8 mouse cellular contexts compared by ENCODE assay signal in genomic region chr7:28780067-28780658, GRCm38 (mm10). TPM values are rescaled to one million over a fixed set of nuclear protein-coding genes. Genes with fewer than 3 reads are reported as not detected.
DNase-seq lines count a peak whose midpoint lies in the region; ATAC-seq lines count a peak whose summit lies in the region.

No protein-coding gene starts in this region.

- H3K4me3 ChIP-seq in heart, embryonic 11.5 days (ENCODE audit: low read depth, low read length), result no peak overlapping the region
- H3K4me3 ChIP-seq in limb, embryonic 10.5 days, result no peak overlapping the region
- H3K4me3 ChIP-seq in midbrain, embryonic 13.5 days (replicated peaks), result no peak overlapping the region

- peak; percentile 98 for DNase-seq in heart, adult 11 months
- peak; percentile 81 for DNase-seq in embryo, embryonic 9.5 days (ENCODE audit: extremely low spot score)
- DNase-seq in kidney, adult 18-20 months, result peak; percentile 87
- peak; percentile 90 for DNase-seq in limb, embryonic 10.5 days (ENCODE audit: low spot score)
- DNase-seq in spleen, adult 12 weeks (ENCODE audit: low spot score), result peak; percentile 76

- WGBS in heart, embryonic 11.5 days (ENCODE audit: insufficient replicate concordance), result 45% methylated on average over 6 of the region's 6 CpGs
- WGBS in limb, embryonic 10.5 days, result 50% methylated on average over 6 of the region's 6 CpGs
- 47% methylated on average over 6 of the region's 6 CpGs for WGBS in midbrain, embryonic 13.5 days

- no peak overlapping the region for H3K27ac ChIP-seq in heart, embryonic 11.5 days (ENCODE audit: low read depth, low read length)
- no peak overlapping the region for H3K27ac ChIP-seq in limb, embryonic 10.5 days
- H3K27ac ChIP-seq in midbrain, embryonic 13.5 days, result no peak overlapping the region

- ATAC-seq in heart, embryonic 11.5 days (replicated peaks; ENCODE audit: insufficient number of reproducible peaks, low FRiP score, low TSS enrichment), result no peak
- ATAC-seq in granulocyte monocyte progenitor cell, adult 5-6 weeks (replicated peaks; ENCODE audit: poor library complexity, severe bottlenecking), result peak; percentile 73
- peak; percentile 79 for ATAC-seq in midbrain, embryonic 13.5 days

- H3K36me3 ChIP-seq in heart, embryonic 11.5 days (ENCODE audit: control insufficient read depth, insufficient read depth, low read length), result no peaks in the 10 kb centered on the region; the same call in 1 of the 2 replicates
- H3K36me3 ChIP-seq in limb, embryonic 10.5 days, result peaks cover 40% of the 10 kb centered on the region
- H3K36me3 ChIP-seq in midbrain, embryonic 13.5 days, result peaks cover 40% of the 10 kb centered on the region

- no peak overlapping the region for H3K9ac ChIP-seq in heart, embryonic 11.5 days (ENCODE audit: low read depth, low read length)
- no peak overlapping the region for H3K9ac ChIP-seq in midbrain, embryonic 13.5 days (replicated peaks)

- H3K9me3 ChIP-seq in heart, embryonic 11.5 days (replicated peaks; ENCODE audit: control insufficient read depth, low read length), result no peaks in the 10 kb centered on the region
- H3K9me3 ChIP-seq in limb, embryonic 10.5 days (replicated peaks), result no peaks in the 10 kb centered on the region
- H3K9me3 ChIP-seq in midbrain, embryonic 13.5 days, result no peaks in the 10 kb centered on the region

- H3K27me3 ChIP-seq in heart, embryonic 11.5 days (ENCODE audit: control insufficient read depth, insufficient read depth, low read length), result no peaks in the 10 kb centered on the region
- H3K27me3 ChIP-seq in limb, embryonic 10.5 days (ENCODE audit: low read depth, poor library complexity, severe bottlenecking), result no peaks in the 10 kb centered on the region
- no peaks in the 10 kb centered on the region for H3K27me3 ChIP-seq in midbrain, embryonic 13.5 days

- H3K4me2 ChIP-seq in heart, embryonic 11.5 days, result no peak overlapping the region
- H3K4me2 ChIP-seq in midbrain, embryonic 13.5 days (replicated peaks), result no peak overlapping the region

- peaks cover 7% of the 10 kb centered on the region for H3K4me1 ChIP-seq in heart, embryonic 11.5 days (ENCODE audit: control insufficient read depth, insufficient read depth, low read length)
- H3K4me1 ChIP-seq in limb, embryonic 10.5 days, result peaks cover 9% of the 10 kb centered on the region
- H3K4me1 ChIP-seq in midbrain, embryonic 13.5 days (replicated peaks), result peaks cover 7% of the 10 kb centered on the region

RNA-seq across cellular contexts. Expression of gene Rinl, which starts 8.6 kb away (rescaled TPM):
- 2.4 and 2.5 TPM in 2 replicates for polyA plus RNA-seq in heart, embryonic 11.5 days (2014; fragmentation: Nextera tagmentation; extraction: Ambion mirVana)
- 67.9 and 72.3 TPM in 2 replicates for total RNA-seq in granulocyte monocyte progenitor cell, adult 5-6 weeks (2014; fragmentation: Nextera tagmentation)
- total RNA-seq in granulocyte monocyte progenitor cell, adult 5-6 weeks (2017), result 55.9 and 75.5 TPM in 2 replicates
- 2.7 and 3.0 TPM in 2 replicates for polyA plus RNA-seq in limb, embryonic 10.5 days (2016; fragmentation: Nextera tagmentation; extraction: Ambion mirVana)
- 1.9 and 2.3 TPM in 2 replicates for polyA plus RNA-seq in midbrain, embryonic 13.5 days (2015; fragmentation: Nextera tagmentation; extraction: Ambion mirVana)

RNA-seq across cellular contexts. Expression of gene Nfkbib, which starts 12.9 kb away (rescaled TPM):
- 34.7 and 38.0 TPM in 2 replicates for polyA plus RNA-seq in heart, embryonic 11.5 days (2014; fragmentation: Nextera tagmentation; extraction: Ambion mirVana)
- 22.0 and 36.0 TPM in 2 replicates for total RNA-seq in granulocyte monocyte progenitor cell, adult 5-6 weeks (2014; fragmentation: Nextera tagmentation)
- 20.0 and 24.1 TPM in 2 replicates for total RNA-seq in granulocyte monocyte progenitor cell, adult 5-6 weeks (2017)
- polyA plus RNA-seq in limb, embryonic 10.5 days (2016; fragmentation: Nextera tagmentation; extraction: Ambion mirVana), result 50.5 and 63.1 TPM in 2 replicates
- polyA plus RNA-seq in midbrain, embryonic 13.5 days (2015; fragmentation: Nextera tagmentation; extraction: Ambion mirVana), result 52.7 and 56.7 TPM in 2 replicates

RNA-seq across cellular contexts. Expression of gene Sirt2, which starts 13.6 kb away (rescaled TPM):
- polyA plus RNA-seq in heart, embryonic 11.5 days (2014; fragmentation: Nextera tagmentation; extraction: Ambion mirVana), result 52.2 and 55.3 TPM in 2 replicates
- 49.5 and 50.5 TPM in 2 replicates for total RNA-seq in granulocyte monocyte progenitor cell, adult 5-6 weeks (2014; fragmentation: Nextera tagmentation)
- total RNA-seq in granulocyte monocyte progenitor cell, adult 5-6 weeks (2017), result 13.9 and 28.8 TPM in 2 replicates
- polyA plus RNA-seq in limb, embryonic 10.5 days (2016; fragmentation: Nextera tagmentation; extraction: Ambion mirVana), result 59.8 and 74.5 TPM in 2 replicates
- polyA plus RNA-seq in midbrain, embryonic 13.5 days (2015; fragmentation: Nextera tagmentation; extraction: Ambion mirVana), result 102 and 108 TPM in 2 replicates

RNA-seq across cellular contexts. Expression of gene Ccer2, which starts 24.2 kb away (rescaled TPM):
- not detected in 2 replicates for polyA plus RNA-seq in heart, embryonic 11.5 days (2014; fragmentation: Nextera tagmentation; extraction: Ambion mirVana)
- not detected in 2 replicates for total RNA-seq in granulocyte monocyte progenitor cell, adult 5-6 weeks (2014; fragmentation: Nextera tagmentation)
- not detected in 2 replicates for total RNA-seq in granulocyte monocyte progenitor cell, adult 5-6 weeks (2017)
- not detected in 2 replicates for polyA plus RNA-seq in limb, embryonic 10.5 days (2016; fragmentation: Nextera tagmentation; extraction: Ambion mirVana)
- polyA plus RNA-seq in midbrain, embryonic 13.5 days (2015; fragmentation: Nextera tagmentation; extraction: Ambion mirVana), result 0.26 and 0.58 TPM in 2 replicates

RNA-seq across cellular contexts. Expression of gene Hnrnpl, which starts 28.2 kb away (rescaled TPM):
- polyA plus RNA-seq in heart, embryonic 11.5 days (2014; fragmentation: Nextera tagmentation; extraction: Ambion mirVana), result 210 and 212 TPM in 2 replicates
- total RNA-seq in granulocyte monocyte progenitor cell, adult 5-6 weeks (2014; fragmentation: Nextera tagmentation), result 466 and 510 TPM in 2 replicates
- total RNA-seq in granulocyte monocyte progenitor cell, adult 5-6 weeks (2017), result 276 and 296 TPM in 2 replicates
- 335 and 336 TPM in 2 replicates for polyA plus RNA-seq in limb, embryonic 10.5 days (2016; fragmentation: Nextera tagmentation; extraction: Ambion mirVana)
- polyA plus RNA-seq in midbrain, embryonic 13.5 days (2015; fragmentation: Nextera tagmentation; extraction: Ambion mirVana), result 238 and 239 TPM in 2 replicates
